Mouse (Mus musculus) lung, postnatal 14 days (tissue): ENCODE results near the gene Six4.
"Not testable (repeated sequence)": the region's sequence is repeated elsewhere in the genome, so short reads cannot be mapped to it uniquely, and the experiment has no call there.

Source experiments
- DNase-seq: peaks from one replicate; pipeline ENCODE4 v3.0.0; 2021

Gene Six4

DNA sequence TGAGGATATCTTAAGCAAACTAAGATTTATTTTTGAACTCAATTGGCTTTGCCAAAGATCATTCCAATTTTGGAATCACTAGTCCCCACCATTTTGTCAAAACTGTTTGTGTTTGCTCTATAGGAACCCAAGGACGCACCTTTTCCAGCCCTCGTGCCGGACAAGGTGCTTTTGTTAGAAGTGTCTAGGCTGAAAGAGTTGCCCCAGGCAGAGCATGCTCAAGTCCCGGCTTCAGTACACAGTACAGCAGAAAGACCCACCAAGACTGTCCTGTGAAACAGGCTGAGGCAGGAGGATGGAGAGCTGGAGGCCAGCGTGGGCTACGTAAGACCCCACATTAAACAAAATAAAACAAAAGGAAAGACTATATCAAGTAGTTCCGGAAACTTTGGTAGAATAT is 26.2 kb downstream of the Six4 start:
- no peak for DNase-seq

DNA sequence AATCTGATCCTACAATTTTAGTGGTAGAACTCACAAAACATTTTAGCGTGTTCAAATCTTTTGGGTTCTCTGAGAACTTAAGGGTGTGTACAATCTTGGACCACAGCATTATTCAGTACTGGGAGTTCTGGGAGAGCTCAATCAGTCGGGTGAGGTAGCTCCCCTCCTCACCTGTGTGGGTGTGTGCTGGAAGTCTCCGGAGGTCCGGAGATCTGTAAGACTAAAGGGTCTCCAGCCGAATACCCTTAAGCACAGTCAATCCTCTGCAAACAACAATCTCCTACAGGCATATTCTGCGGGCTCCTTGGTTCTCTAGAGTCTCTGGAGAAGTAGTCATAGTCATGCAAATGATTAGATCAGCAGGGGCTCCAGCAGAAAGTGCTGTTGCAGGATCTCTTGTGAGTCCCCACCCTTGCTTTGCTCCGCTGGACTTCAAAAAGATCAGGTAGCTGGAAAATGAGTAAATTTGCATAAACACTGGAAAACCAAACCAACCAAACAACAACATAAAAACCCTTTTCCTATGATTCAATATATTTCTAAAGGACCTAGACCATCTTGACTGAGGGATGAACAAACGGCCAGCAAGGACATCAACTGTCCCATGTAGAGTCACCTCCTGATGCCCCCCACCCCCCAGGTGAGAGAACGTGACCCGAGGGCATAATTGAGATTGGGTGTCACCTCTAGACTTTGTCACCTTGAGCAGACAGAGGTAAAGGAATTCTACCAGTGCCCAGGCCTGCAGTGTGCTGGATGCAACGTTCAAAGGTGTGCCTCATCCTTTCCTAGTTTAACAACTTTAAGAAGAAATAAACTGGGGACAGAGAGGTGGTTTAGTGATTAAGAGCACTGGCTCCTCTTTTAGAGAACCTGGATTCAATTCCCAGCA is 27.3 kb downstream of the Six4 start:
- no peak for DNase-seq

DNA sequence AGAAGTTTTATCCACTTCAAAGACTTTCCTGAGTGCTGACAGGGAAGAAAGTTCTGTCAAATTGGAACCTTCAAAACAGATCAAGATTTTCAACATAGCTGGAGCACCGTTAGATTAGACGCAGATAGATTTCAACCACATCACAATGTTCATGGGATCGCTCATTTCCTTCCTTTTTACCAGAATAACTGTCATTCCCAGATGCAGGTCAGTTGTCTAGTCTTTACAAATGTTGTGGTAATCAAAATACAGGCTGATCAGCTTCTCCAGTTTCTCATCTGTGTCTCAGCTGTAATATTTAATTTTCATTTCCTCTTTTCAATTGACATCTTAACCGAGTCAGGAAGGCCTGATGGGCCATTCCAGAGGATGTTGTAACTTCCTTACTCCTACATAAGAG is 29.5 kb downstream of the Six4 start:
- DNase-seq: no peak

DNA sequence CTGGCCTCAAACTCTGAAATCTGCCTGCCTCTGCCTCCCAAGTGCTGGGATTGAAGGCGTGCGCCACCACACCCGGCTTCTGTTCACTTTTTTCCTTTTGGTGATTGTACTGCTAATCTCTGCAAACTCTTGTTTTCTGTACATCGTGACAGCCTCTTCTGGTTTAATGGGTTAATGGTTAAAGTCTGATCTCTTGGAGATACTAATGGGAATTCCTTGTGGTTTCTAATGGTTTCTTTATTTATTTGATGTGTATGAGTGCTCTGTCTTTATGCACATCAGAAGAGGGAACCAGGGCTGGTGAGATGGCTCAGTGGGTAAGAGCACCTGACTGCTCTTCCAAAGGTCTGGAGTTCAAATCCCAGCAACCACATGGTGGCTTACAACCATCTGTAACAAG is 31.4 kb downstream of the Six4 start:
- DNase-seq: not testable (repeated sequence)

DNA sequence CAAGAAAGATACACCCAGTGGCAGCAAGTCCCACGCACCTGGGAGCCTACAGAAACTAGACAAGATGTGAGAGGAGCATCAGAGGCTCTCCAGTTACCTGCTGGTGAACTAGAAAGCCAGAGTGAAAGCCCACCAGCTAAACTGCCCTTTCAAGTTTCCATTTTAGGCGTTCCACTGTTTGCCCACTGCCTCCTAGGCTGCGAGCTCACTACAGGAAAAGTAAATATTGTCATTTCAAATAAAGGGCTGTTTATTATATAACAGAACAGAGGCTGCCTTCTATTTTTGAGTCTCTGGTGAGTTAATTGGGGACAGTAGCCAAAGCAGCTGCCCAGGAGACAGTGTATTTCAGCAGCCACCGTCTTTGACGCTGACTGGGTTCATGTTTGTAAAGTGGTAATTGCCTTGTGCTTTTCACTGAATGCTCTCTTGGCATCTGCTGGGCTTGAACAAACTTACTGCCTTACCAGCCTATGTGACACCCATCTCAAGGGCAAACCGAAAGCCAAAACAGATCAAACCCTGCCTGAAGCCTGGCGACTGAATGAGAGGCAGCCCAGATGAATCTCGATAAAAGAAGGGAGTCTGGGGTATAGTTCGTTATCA is 52.3 kb downstream of the Six4 start:
- DNase-seq: no peak

GRCm38 (mm10) chr12:73057492-73057891 is 55.8 kb downstream of the Six4 start:
- DNase-seq: no peak

GRCm38 (mm10) chr12:73055451-73055850 is 57.8 kb downstream of the Six4 start:
- no peak for DNase-seq

- no peak for DNase-seq
These were observed 58.6 kb downstream of the Six4 start for GRCm38 (mm10) chr12:73054576-73055185.

DNA sequence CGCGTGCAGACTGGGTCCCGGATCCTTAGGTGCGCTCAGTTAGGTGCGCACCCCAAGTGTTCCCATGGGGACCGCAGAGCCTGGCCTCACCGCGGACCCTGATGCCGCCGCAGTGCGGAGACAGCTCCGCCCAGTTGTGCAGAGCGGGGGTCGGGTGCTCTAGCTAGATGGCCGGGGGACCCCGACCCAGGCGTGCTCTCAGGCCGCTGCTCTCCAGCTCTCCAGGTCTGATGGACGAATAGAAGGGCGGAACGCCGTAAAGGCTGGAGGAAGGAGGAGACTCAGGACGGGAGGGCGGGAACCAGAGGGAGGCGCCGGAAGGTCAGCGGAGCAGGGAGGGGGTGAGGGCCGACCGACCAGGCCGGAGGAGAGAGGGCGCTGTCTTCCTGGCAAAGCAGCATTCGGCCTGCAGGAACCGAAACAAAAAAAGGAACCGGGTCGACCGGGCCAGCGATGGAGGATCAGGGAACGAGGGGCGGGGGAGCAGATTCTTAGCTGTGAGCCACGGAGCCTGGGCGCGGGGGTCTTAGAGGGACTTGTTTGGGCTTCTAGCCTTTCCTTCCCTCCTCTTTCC is 59.5 kb downstream of the Six4 start, which contains the start of gene Six1:
Gene Six1 (minus strand): TSS at position 220 of the 574 bp plus-strand sequence.
- peak; percentile 78 for DNase-seq

GRCm38 (mm10) chr12:73052651-73053591 is 60.3 kb downstream of the Six4 start:
- no peak for DNase-seq

GRCm38 (mm10) chr12:73052036-73052650 is 61.1 kb downstream of the Six4 start:
- DNase-seq: no peak

DNA sequence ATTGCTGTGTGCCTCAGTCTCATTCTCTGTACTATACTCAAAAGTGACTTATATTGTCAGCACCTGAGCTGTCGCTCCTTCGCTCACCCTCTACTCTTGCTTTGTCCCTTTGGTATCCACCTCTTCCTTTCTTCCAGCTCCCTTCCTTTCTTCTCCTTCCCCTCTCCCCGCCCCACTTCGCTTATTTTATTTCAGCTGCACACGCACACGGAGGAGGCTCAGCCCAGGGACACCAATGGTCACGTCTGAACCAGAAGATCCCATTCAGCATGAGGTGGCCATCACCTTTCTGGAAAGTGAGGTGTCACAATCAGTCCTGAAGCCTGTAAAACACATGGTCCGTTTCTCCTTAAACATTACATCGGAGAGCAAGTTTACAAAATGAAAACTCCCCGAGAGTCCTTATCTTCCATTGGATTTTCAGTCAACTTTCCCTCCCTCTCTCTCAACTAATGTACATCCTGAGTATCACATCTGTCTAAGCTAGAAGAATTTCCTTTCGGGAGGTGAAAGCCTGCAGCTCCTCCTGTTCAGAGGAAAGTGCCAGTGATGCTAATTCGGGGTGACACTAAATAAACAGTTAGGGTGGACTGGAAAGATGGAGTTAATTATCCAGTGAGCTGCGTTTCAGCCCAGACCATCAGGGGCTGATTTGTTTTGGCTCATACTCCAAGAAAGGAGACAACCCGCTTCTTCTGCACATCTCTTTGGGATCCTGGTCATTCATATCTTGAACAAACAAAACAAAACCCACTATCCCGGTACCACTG is 62.3 kb downstream of the Six4 start:
- DNase-seq: no peak

GRCm38 (mm10) chr12:73050305-73050704 is 63.0 kb downstream of the Six4 start:
- no peak for DNase-seq
